Mouse (Mus musculus) embryonic stem cell, embryonic (primary cell): ENCODE results near the gene Fxyd3.

Experiments used
- CTCF ChIA-PET, 4 experiments: fragments of 300-600 bp in 2 of 4; fragments of 350-600 bp in 2 of 4; sonication (Branson Sonifier 250); formaldehyde crosslinking; loops; one replicate each; lab custom pipeline; 2022; ENCODE audit warnings: inconsistent platforms in 2 of 4; lab: Charles Lee
- POLR2A ChIA-PET, 4 experiments: fragments of 300-600 bp in 2 of 4; fragments of 350-600 bp in 2 of 4; sonication (Branson Sonifier 250); formaldehyde crosslinking; loops; one replicate each; lab custom pipeline; 2022; ENCODE audit warnings: antibody characterized with exemption in 4 of 4, inconsistent platforms in 1 of 4; lab: Charles Lee

The Fxyd3 gene

DNA sequence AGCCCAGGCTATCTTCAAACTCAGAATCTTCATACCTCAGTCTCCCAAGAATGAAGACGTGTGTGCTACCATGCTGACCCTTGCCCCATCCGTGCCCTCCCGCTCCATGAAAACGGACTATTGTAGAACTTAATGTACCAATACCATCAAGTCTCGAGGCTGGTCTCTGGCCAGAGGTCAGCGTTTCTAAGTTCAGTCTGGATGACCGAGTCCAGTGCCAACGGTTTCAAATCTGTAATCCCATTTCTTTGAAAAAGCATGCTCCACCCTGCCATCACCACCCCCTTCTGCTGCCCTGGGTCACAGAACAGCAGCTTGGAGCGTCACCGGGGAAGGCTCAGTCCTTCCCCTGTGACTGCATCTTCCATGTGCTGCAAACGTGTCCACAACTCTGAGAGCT lies 31.3 kb upstream of the Fxyd3 start:
- ChIA-PET POLR2A (interaction anchor here in 1 of 4 experiments (1.1 kb wide), 1 partner anchor 10 kb away, joined by 4 read pairs; no protein-coding TSS in a partner anchor), CTCF (interaction anchor here in 1 of 4 experiments (0.8 to 0.9 kb wide), 2 partner anchors 10 to 11 kb away, joined by 3 to 5 read pairs; no protein-coding TSS in a partner anchor)

DNA sequence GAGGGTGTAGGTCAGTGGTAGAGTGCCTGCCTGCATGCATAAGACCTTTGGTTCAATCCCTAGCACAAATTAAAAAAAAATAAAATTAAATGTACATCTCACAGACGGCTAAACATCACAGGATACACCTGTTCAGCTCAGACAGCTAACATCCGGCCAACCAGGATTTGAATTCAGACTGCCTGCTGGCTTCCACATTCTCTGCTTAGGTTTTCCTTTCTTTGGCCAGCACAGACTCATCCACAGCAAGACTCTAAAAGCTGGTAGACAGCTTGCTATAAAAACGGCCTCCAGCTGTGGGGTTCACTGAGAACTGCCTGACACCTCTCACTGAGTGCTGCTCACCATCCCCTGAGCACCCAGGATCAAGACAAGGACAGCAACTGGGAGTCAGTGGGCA lies 29.7 kb upstream of the Fxyd3 start:
- CTCF ChIA-PET, result interaction anchor here (0.6 to 2.6 kb wide), 13 partner anchors 8 to 71 kb away, joined by 3 to 19 read pairs (median 6); partner anchors contain the start of gene Gramd1a (in 1 of the 4)

DNA sequence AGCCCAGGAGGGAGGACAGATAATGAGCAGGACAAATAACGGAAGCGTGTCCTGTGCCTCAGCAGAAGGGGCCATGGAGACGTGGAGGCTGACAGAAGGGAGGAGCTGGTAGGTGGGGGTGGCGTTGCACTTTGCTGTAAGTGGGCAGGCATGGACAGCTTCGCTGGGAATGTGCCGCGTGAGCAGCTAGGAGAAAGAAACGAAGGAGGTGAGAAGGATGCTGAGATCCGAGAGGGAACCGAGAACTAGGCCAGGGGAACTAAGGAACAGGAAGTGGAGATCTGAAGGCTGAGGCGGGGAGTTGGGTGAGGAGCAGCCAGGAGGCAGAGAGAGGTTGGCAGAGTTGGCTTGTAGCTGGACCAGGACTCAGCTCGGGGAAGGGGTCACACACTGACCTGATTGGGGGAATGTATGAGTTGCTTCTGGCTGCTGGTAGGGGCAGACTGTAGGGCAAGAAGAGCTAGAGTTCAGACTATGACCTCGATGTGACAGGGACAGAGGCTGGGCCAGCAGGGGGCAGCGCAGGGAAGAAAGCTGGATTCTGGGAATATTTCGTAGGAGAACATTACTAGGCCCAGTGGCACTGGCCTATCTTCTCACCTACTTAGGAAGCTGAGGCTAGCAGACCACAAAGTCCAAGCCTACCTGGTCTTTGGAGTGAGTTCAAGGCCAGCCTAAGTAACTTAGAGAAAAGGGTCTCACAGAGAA lies 28.7 kb upstream of the Fxyd3 start:
- ChIA-PET CTCF (interaction anchor here (0.6 to 2.6 kb wide), 35 partner anchors 9 to 374 kb away, joined by 3 to 19 read pairs (median 4); partner anchors contain the start of gene Gramd1a (in 2 of the 4)), POLR2A (interaction anchor here in 3 of 4 experiments (0.6 to 1.3 kb wide), 5 partner anchors 12 to 337 kb away, joined by 3 to 6 read pairs (median 3); partner anchors contain the start of gene Scn1b (in 1 of the 3))

More for the DNA sequence above, 29.7 kb upstream of the Fxyd3 start:
- POLR2A ChIA-PET, result interaction anchor here in 1 of 4 experiments (0.6 to 1.3 kb wide), 3 partner anchors 11 to 50 kb away, joined by 3 to 5 read pairs (median 3); partner anchors contain the start of gene Scn1b

DNA sequence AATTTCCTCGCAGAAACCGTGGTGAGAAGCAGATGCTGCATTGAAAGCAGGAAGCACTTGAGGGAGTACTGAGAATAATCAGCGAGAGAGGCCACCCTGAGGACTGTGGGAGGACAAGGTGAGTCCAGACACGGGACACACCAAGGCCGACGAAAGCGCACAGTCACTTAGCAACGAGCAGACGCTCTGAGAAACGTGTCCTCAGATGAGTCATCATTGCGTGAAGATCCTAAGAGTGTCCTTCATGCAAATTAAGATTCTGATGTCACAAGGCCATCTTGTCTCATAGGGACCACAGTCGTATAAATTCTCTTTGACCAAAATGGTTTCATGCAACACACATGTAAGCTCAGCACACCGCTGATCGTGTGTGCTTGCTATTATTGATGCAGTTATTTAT lies 24.3 kb upstream of the Fxyd3 start:
- POLR2A ChIA-PET, result no interaction called here
- CTCF ChIA-PET, result no interaction called here

GRCm38 (mm10) chr7:31099612-31099982 lies 23.1 kb upstream of the Fxyd3 start:
- CTCF ChIA-PET, result interaction anchor here in 2 of 4 experiments (0.8 to 2.6 kb wide), 2 partner anchors 56 to 77 kb away, joined by 3 to 11 read pairs; partner anchors contain the start of gene Gramd1a (in 1 of the 2)
- POLR2A ChIA-PET, result no interaction called here

GRCm38 (mm10) chr7:31098697-31099611 lies 22.4 kb upstream of the Fxyd3 start:
- ChIA-PET POLR2A (interaction anchor here in 3 of 4 experiments (0.5 to 1.6 kb wide), 8 partner anchors 16 to 292 kb away, joined by 3 to 7 read pairs (median 3); partner anchors contain the start of genes Gramd1a (in 1 of the 3) and Lgi4 (in 1 of the 3)), CTCF (interaction anchor here (0.6 to 2.6 kb wide), 56 partner anchors 9 to 1189 kb away, joined by 3 to 30 read pairs (median 7); partner anchors contain the start of genes Lgi4 (in 3 of the 4), Fam187b (in 2 of the 4), Fxyd5 (in 2 of the 4) and Gramd1a (in 2 of the 4))

- POLR2A ChIA-PET, result interaction anchor here in 3 of 4 experiments (0.6 to 1.7 kb wide), 13 partner anchors 15 to 142 kb away, joined by 3 to 8 read pairs (median 4); partner anchors contain the start of genes Gramd1a (in 1 of the 3), Lgi4 (in 1 of the 3) and Usf2 (in 1 of the 3)
- CTCF ChIA-PET, result interaction anchor here (0.5 to 2.6 kb wide), 116 partner anchors 9 to 1188 kb away, joined by 3 to 30 read pairs (median 4); partner anchors contain the start of genes Gramd1a (in 4 of the 4), Lgi4 (in 4 of the 4), Fam187b (in 3 of the 4) and Fxyd5 (in 3 of the 4)
These were observed 21.2 kb upstream of the Fxyd3 start for GRCm38 (mm10) chr7:31097583-31098248.

DNA sequence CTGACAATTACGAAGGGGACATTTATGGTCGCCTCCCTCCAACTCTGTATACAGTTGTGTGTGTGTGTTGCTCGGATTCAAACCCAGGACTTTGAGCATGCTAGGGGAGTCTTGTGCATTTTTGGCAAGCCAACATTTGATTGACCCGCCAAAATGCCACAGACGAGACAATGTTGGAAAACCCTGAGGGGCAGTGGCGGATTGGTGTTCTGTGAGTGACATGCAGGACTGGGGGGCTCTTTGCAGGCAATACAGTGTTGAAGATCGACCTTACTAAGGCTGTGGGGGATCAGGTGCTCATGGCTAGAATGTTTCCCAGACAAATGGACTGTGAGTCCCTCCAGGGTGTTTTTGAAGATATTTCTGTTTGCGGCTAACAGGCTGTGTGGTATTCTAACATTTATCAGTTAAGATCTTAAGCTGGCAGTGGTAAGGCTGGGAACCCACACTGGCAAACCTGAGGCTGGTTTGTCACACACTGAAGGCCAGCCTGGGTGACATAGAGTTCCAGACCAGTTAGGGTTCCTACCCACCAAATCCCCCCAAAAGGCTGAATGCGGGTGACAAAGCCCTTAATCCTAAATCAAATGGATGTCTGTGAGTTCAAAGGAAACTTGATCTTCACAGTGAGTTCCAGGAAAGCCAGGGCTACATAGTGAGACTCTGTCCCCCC lies 20.5 kb upstream of the Fxyd3 start:
- POLR2A ChIA-PET, result interaction anchor here in 2 of 4 experiments (1.1 to 1.7 kb wide), 7 partner anchors 19 to 141 kb away, joined by 3 to 8 read pairs (median 4); partner anchors contain the start of genes Gramd1a (in 1 of the 2) and Usf2 (in 1 of the 2)
- CTCF ChIA-PET, result interaction anchor here (0.5 to 2.6 kb wide), 77 partner anchors 8 to 797 kb away, joined by 3 to 30 read pairs (median 5); partner anchors contain the start of genes Gramd1a (in 3 of the 4), Lgi4 (in 3 of the 4), Fam187b (in 2 of the 4) and Fxyd1 (in 1 of the 4)

GRCm38 (mm10) chr7:31094774-31095501 lies 18.4 kb upstream of the Fxyd3 start:
- ChIA-PET CTCF (interaction anchor here (0.5 to 2.1 kb wide), 32 partner anchors 10 to 423 kb away, joined by 3 to 10 read pairs (median 4); partner anchors contain the start of genes Lgi4 (in 2 of the 4), Fxyd7 (in 1 of the 4), Gramd1a (in 1 of the 4) and Pmis2 (in 1 of the 4)), POLR2A (interaction anchor here in 1 of 4 experiments (0.6 to 1.2 kb wide), 2 partner anchors 10 to 12 kb away, joined by 3 to 4 read pairs; no protein-coding TSS in a partner anchor)

DNA sequence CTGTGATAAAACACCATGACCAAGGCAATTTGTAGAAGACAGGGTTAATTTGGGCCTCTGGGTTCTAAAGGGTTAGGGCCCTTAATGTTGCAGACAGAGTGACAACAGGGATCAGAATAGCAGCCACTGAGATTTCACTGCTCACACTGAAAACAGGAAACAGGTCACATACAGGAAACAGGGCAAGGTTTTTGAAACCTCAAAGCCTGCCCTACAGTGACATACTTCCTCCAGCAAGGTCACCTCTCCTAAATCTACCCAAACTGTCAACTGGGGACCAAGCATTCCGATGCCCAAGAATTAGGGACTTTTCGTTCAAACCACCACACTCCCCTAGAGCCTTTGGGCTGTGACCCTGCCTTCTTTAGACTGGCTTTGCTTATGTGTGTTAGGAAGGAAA lies 13.2 kb upstream of the Fxyd3 start:
- ChIA-PET CTCF (no interaction called here), POLR2A (interaction anchor here in 1 of 4 experiments (0.6 kb wide), 1 partner anchor 121 kb away, joined by 3 read pairs; no protein-coding TSS in a partner anchor)

- CTCF ChIA-PET, result interaction anchor here in 3 of 4 experiments (0.5 to 3.2 kb wide), 6 partner anchors 10 to 89 kb away, joined by 3 to 23 read pairs (median 6); no protein-coding TSS in a partner anchor
- POLR2A ChIA-PET, result no interaction called here
These were observed 11.7 kb upstream of the Fxyd3 start for GRCm38 (mm10) chr7:31088206-31088605.

GRCm38 (mm10) chr7:31087262-31087661 lies 10.8 kb upstream of the Fxyd3 start:
- POLR2A ChIA-PET, result interaction anchor here in 1 of 4 experiments (1.2 kb wide), 1 partner anchor 15 kb away, joined by 6 read pairs; no protein-coding TSS in a partner anchor
- CTCF ChIA-PET, result interaction anchor here in 3 of 4 experiments (0.6 to 3.2 kb wide), 8 partner anchors 9 to 370 kb away, joined by 3 to 23 read pairs (median 6); no protein-coding TSS in a partner anchor

DNA sequence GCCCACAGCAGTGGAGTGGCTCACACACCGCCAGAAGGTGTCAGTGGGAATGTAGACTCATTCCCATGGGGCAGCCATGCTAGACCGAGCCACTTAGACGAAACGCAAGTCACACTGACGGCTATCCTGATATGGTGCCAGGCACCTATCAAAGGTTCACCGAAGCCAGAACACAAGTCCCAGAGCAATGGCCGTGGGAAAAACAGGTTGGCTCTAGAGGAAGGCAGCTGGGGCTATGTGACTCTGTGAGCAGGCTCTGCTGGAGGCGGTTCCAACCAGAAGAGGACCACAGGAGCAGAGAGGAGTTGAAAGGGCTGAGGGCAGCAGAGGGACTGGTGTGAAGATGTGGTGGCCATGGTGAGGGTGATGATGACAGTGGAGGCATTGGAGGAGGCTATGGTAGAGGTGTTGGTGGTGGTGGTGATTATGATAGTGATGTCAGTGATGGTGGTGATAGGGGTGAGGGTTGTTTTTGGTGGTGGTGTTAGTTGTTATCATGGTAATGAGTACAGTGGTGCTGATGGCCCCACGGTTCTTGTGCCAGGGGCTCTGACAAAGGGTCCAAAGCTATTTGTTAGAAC lies 9.8 kb upstream of the Fxyd3 start:
- POLR2A ChIA-PET, result interaction anchor here in 2 of 4 experiments (0.6 to 1.2 kb wide), 2 partner anchors 16 to 1305 kb away, joined by 4 to 6 read pairs; no protein-coding TSS in a partner anchor
- CTCF ChIA-PET, result interaction anchor here in 1 of 4 experiments (2.7 to 3.2 kb wide), 2 partner anchors 8 to 12 kb away, joined by 14 to 23 read pairs; no protein-coding TSS in a partner anchor

GRCm38 (mm10) chr7:31085171-31085570 lies 8.7 kb upstream of the Fxyd3 start:
- ChIA-PET CTCF (interaction anchor here in 3 of 4 experiments (0.6 to 3.7 kb wide), 7 partner anchors 10 to 280 kb away, joined by 3 to 30 read pairs (median 3); no protein-coding TSS in a partner anchor), POLR2A (interaction anchor here in 2 of 4 experiments (1.0 to 1.7 kb wide), 5 partner anchors 10 to 130 kb away, joined by 3 to 6 read pairs (median 5); no protein-coding TSS in a partner anchor)
